ENCODE assay signal across 1 mouse cellular context in the genomic region with DNA sequence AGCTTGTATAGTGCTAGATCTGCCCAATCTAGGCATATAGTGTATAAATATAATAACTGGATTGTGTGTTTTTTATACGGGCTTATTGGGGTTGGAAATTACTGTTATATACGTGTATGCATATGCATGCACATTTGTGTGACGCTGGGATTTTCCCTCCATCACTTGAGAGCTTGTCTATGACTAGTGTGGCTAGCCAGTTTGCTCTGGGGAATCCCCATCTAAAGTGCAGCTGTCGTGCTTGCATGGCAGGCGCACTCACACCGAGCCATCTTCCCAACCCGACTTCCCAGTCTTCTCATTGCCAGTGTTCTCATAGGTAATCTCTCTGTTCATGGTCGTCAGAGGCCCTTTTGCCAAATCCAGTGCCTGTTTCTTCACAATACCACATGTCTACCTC.
TF ChIP-seq lines count a peak whose summit lies in the region.

No protein-coding gene starts in this region.

TF ChIP-seq in CH12.LX, 34 proteins besides CTCF, POLR2A, EP300 and RAD21 (continued from another document):
- TF ChIP-seq CHD2 (IDR thresholded peaks at IDR 0.05; ENCODE audit: low read length): peak; percentile 40; the same call in 1 of the 2 replicates
- TF ChIP-seq MAX (IDR thresholded peaks at IDR 0.05; ENCODE audit: low read length): peak; percentile 74
- peak; percentile 64; the same call in 1 of the 2 replicates for TF ChIP-seq IRF4 (IDR thresholded peaks at IDR 0.05; ENCODE audit: low read depth, low read length)
- peak; percentile 73 for TF ChIP-seq ETS1 (conservative IDR thresholded peaks at IDR 0.05; ENCODE audit: low read depth, low read length)
- peak; percentile 58; the same call in 1 of the 2 replicates for TF ChIP-seq RCOR1 (conservative IDR thresholded peaks at IDR 0.05; ENCODE audit: low read depth, low read length)
- peak; percentile 75; the same call in 1 of the 2 replicates for TF ChIP-seq MEF2A (IDR thresholded peaks at IDR 0.05; ENCODE audit: borderline replicate concordance, low read depth, low read length)
- no peak for TF ChIP-seq POLR2AphosphoS2 (IDR thresholded peaks at IDR 0.05; ENCODE audit: low read depth, low read length)
- no peak for TF ChIP-seq PAX5 (IDR thresholded peaks at IDR 0.05; ENCODE audit: low read length)
- TF ChIP-seq ZNF384 (IDR thresholded peaks at IDR 0.05; ENCODE audit: low read depth, low read length): peak; percentile 11; the same call in 1 of the 2 replicates
- peak; percentile 97 for TF ChIP-seq TCF12 (IDR thresholded peaks at IDR 0.05; ENCODE audit: low read depth, low read length)
- TF ChIP-seq BHLHE40 (IDR thresholded peaks at IDR 0.05; ENCODE audit: low read depth, low read length): peak; percentile 77
- peak; percentile 89 for TF ChIP-seq MYC (IDR thresholded peaks at IDR 0.05; ENCODE audit: low read depth, low read length)
- TF ChIP-seq NRF1 (IDR thresholded peaks at IDR 0.05; ENCODE audit: low read depth, low read length): 0 out of 2 replicates have a peak, but pooled peaks have one; percentile 21
